Mouse (Mus musculus) heart, adult 11 months (tissue): ENCODE measurements around the gene Ppp1r12b.

Experiments used
- DNase-seq: peaks from one replicate; pipeline ENCODE4 v3.0.0; 2022

Gene Ppp1r12b

GRCm38 (mm10) chr1:134847851-134848250, 107.9 kb downstream of the Ppp1r12b start:
- peak; percentile 88 for DNase-seq

- peak; percentile 95 for DNase-seq
Observed at GRCm38 (mm10) chr1:134846295-134846988, 109.3 kb downstream of the Ppp1r12b start.

- DNase-seq: peak; percentile 78
Observed at GRCm38 (mm10) chr1:134843369-134843768, 112.4 kb downstream of the Ppp1r12b start.

- peak; percentile 31 for DNase-seq
Observed at GRCm38 (mm10) chr1:134836909-134837480, 118.7 kb downstream of the Ppp1r12b start.

GRCm38 (mm10) chr1:134830881-134831280, 124.9 kb downstream of the Ppp1r12b start:
- DNase-seq: peak; percentile 45

GRCm38 (mm10) chr1:134829635-134830034, 126.1 kb downstream of the Ppp1r12b start:
- DNase-seq: peak; percentile 89

GRCm38 (mm10) chr1:134824896-134825295, 130.8 kb downstream of the Ppp1r12b start:
- DNase-seq: peak; percentile 74

- peak; percentile 49 for DNase-seq
Observed at GRCm38 (mm10) chr1:134823842-134824241, 131.9 kb downstream of the Ppp1r12b start.

GRCm38 (mm10) chr1:134823323-134823722, 132.4 kb downstream of the Ppp1r12b start:
- DNase-seq: peak; percentile 93

- DNase-seq: no peak
Observed at GRCm38 (mm10) chr1:134820882-134821281, 134.9 kb downstream of the Ppp1r12b start.

GRCm38 (mm10) chr1:134819196-134819595, 136.5 kb downstream of the Ppp1r12b start:
- peak; percentile 83 for DNase-seq

GRCm38 (mm10) chr1:134818716-134819115, 137.0 kb downstream of the Ppp1r12b start:
- DNase-seq: peak; percentile 54

- peak; percentile 77 for DNase-seq
Observed at GRCm38 (mm10) chr1:134817916-134818595, 137.7 kb downstream of the Ppp1r12b start.

GRCm38 (mm10) chr1:134817120-134817519, 138.6 kb downstream of the Ppp1r12b start:
- no peak for DNase-seq

GRCm38 (mm10) chr1:134816617-134817016, 139.1 kb downstream of the Ppp1r12b start:
- peak; percentile 98 for DNase-seq

- peak; percentile 83 for DNase-seq
Observed at GRCm38 (mm10) chr1:134815748-134816147, 140.0 kb downstream of the Ppp1r12b start.

- DNase-seq: peak; percentile 89
Observed at GRCm38 (mm10) chr1:134805471-134805870, 150.3 kb downstream of the Ppp1r12b start.

GRCm38 (mm10) chr1:134804373-134804772, 151.4 kb downstream of the Ppp1r12b start:
- DNase-seq: peak; percentile 96

- peak; percentile 98 for DNase-seq
Observed at GRCm38 (mm10) chr1:134803286-134804117, 152.2 kb downstream of the Ppp1r12b start.

- peak; percentile 91 for DNase-seq
Observed at GRCm38 (mm10) chr1:134801758-134802157, 154.0 kb downstream of the Ppp1r12b start.

GRCm38 (mm10) chr1:134796536-134796935, 159.2 kb downstream of the Ppp1r12b start:
- DNase-seq: peak; percentile 84

- DNase-seq: peak; percentile 14
Observed at GRCm38 (mm10) chr1:134796076-134796475, 159.7 kb downstream of the Ppp1r12b start.

- DNase-seq: no peak
Observed at GRCm38 (mm10) chr1:134791456-134791855, 164.3 kb downstream of the Ppp1r12b start.
